Mouse (Mus musculus): ENCODE data around the gene Slc25a44. TPM values are rescaled to one million over a fixed set of nuclear protein-coding genes. Genes with fewer than 3 reads are reported as not detected.
A peak's percentile ranks its signal among the peaks of the same experiment; 100 is the strongest.

The Slc25a44 gene
- total RNA-seq (2014; fragmentation: Nextera tagmentation) (28.0 and 30.2 TPM in 2 replicates), total RNA-seq (2017) (18.9 and 31.7 TPM in 2 replicates)

GRCm38 (mm10) chr3:88424605-88425329 lies at the start of gene Slc25a44:
Gene Slc25a44, minus strand, starts transcription at chr3:88425139.
- peak; percentile 92 for ATAC-seq (replicated peaks; ENCODE audit: low FRiP score, low TSS enrichment, poor library complexity, severe bottlenecking)

GRCm38 (mm10) chr3:88473571-88473970 lies 48.6 kb upstream of the Slc25a44 start:
- ATAC-seq (replicated peaks; ENCODE audit: low FRiP score, low TSS enrichment, poor library complexity, severe bottlenecking): no peak

GRCm38 (mm10) chr3:88473020-88473419 lies 48.1 kb upstream of the Slc25a44 start:
- no peak for ATAC-seq (replicated peaks; ENCODE audit: low FRiP score, low TSS enrichment, poor library complexity, severe bottlenecking)

DNA sequence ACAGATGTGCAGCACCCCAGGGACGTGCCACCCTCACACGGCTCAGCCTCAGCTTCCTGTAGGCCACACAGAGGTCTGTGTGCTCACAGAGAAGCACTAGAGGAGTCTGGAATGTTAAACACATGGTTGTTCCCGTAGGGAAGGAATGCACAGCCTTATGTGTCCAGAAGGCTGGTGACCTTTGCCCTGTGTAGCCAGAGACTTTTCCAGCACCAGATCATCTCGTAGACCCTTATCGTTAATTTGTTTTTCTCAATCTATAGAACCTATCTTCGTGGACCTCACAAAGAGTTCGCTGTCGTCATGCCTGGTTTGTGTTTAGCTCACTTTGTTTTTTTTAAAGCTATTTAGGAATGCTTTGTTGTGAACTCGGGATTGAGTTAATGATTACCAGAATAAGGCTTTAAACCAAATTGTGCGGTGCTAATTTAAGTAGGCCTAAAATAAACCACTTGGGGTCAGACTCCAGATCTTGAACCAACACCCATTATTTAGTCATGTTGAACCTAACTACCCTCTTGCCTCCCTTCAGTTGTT lies 46.1 kb upstream of the Slc25a44 start:
- no peak for ATAC-seq (replicated peaks; ENCODE audit: low FRiP score, low TSS enrichment, poor library complexity, severe bottlenecking)

DNA sequence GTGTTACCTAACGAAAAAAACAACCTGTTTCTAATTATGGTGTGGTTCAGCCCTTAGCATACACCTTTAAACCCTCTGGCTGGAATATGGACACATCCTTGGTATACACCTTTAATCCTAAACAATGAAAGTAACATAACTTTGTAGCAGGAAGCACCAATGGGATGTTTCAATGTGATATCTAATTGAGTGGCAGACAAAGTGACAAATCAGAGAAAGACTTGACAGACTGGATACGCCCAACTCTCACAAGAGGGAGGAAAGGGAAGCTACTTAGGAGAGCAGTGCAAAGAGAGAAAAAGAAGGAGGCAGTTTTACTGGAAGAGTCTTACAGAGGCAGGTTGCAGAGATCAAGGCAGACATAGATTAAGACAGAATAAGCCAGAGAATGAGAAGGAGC lies 44.5 kb upstream of the Slc25a44 start:
- no peak for ATAC-seq (replicated peaks; ENCODE audit: low FRiP score, low TSS enrichment, poor library complexity, severe bottlenecking)

GRCm38 (mm10) chr3:88467116-88467824 lies 42.3 kb upstream of the Slc25a44 start:
- peak; percentile 94 for ATAC-seq (replicated peaks; ENCODE audit: low FRiP score, low TSS enrichment, poor library complexity, severe bottlenecking)

- no peak for ATAC-seq (replicated peaks; ENCODE audit: low FRiP score, low TSS enrichment, poor library complexity, severe bottlenecking)
These were observed 40.2 kb upstream of the Slc25a44 start for GRCm38 (mm10) chr3:88465127-88465526.

GRCm38 (mm10) chr3:88464425-88464824 lies 39.5 kb upstream of the Slc25a44 start:
- no peak for ATAC-seq (replicated peaks; ENCODE audit: low FRiP score, low TSS enrichment, poor library complexity, severe bottlenecking)

DNA sequence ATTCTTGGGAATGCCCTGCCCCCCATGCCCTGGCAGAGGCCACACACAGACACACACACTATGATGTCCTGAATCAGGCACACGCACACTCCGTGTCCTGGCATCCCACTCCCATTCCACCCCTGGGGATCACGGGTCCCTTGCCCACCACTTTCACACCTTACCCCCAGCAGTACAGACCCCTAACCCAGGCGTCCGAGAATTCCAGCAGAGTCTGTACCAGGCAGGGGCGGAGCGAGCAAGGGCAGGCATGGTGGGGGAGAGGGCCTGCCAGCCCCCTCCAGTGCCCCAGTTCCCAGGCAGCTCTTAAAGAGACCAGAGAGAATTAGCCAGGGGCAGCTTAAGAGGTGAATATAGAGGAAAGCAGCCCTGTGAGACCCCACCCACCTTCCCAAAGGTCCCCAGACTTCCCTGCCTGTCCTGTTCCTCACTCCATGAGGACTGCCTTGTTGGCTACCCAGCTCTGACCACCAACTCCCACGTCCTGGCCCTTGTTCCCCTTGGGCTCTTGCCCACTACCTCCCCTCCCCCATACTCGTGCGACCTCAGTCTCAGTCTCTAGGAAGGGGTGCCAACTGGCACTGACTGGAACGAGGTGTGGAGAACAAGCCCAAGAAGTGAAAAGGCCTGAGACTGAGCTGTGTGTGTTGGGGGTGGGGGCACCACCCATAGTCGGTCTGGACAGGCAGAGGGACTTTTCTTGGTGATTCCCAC lies 36.2 kb upstream of the Slc25a44 start, which contains the start of gene Sema4a:
Gene Sema4a, minus strand, starts transcription at position 200 of the 714 bp plus-strand sequence.
- no peak for ATAC-seq (replicated peaks; ENCODE audit: low FRiP score, low TSS enrichment, poor library complexity, severe bottlenecking)

DNA sequence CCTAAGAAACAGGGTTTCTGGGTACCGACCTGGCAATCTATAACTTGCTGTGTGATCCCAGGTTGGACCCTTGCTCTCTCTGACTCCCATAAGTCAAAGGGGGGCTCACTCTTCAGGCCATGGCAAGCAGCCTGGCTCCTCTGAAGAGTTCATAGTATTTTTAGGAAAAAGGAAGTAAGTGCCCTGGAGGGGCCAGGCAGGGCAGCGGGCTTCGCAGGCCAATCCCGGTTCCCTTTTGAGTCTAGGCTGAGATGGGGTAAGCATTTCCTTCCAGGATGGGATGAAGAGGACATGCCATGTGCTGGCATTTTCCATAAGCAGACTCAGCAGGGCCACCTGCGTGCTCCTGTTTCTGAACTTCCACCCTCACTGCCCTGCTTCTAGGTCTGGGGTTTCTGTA lies 35.1 kb upstream of the Slc25a44 start:
- ATAC-seq (replicated peaks; ENCODE audit: low FRiP score, low TSS enrichment, poor library complexity, severe bottlenecking): no peak

DNA sequence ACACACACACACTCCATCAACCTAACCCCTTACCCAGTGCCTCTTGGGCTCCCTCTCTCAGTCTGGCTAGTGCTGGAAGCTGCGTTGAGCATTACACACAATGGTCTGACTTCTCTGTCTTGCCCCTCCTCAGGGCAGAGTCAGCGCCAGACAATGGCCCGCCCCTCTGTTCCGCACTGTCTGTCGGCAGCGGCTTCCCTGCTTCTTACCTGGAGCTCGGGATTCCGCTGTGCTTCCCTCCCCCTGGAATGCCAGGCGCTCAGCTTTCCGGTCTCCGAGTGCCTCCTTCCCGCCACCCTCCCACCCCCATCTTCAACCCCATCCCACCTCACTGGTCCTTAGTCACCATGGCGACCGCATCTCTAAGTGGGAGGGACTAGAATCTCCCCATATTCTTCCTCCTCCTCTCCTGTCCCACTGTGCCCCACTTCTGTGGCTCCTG lies 33.9 kb upstream of the Slc25a44 start:
- ATAC-seq (replicated peaks; ENCODE audit: low FRiP score, low TSS enrichment, poor library complexity, severe bottlenecking): no peak

- ATAC-seq (replicated peaks; ENCODE audit: low FRiP score, low TSS enrichment, poor library complexity, severe bottlenecking): no peak
These were observed 32.0 kb upstream of the Slc25a44 start for GRCm38 (mm10) chr3:88456746-88457532.

DNA sequence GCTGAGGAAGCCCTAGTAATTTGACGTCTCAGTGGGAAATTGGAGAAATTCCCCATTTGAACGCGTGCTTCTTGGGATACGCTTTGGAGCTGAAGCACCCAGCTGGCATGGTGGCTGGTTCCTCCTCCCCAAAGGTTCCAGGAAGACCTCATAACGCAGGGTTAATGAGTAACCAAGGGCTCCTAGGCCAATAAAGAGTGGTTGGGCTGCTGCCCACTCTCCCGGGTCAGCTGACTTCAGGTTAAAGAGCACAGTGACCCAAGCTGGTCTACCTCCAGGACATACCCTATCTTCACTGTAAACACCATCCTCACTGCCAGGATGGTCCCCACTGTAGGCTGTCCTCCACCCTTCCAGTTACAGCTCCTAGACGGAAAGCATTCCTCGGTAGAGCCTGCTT lies 31.4 kb upstream of the Slc25a44 start:
- ATAC-seq (replicated peaks; ENCODE audit: low FRiP score, low TSS enrichment, poor library complexity, severe bottlenecking): no peak

DNA sequence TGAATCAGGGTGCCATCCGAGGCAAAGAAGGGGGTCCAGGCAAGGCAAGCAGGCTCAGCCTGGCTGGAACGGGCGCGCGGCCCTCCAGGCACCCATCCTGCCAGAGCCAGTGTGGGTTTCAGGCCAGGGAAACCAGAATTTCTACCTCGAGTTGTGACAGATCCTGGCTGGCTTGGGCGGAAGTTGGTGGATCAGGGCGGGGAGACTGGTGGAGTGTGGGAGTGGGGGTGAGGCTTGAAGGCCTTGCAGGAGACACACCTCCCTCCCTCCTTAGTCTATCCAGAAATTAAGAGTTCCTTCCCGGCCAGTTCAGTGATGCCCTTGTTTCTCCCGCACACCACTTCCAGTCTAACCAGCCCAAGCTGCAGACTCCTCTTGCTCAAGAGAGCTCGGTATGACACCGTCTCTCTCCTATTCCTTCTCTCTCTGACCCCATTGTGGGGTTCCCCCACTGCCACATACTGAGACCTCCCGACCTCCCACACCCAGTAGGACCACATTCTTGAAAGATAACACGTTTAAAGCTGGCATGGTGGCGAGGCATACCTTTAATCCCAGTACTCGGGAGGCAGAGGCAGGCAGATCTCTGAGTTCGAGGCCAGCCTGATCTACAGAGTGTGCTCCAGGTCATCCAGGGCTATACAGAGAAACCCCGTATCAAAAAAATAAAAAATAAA lies 30.8 kb upstream of the Slc25a44 start:
- ATAC-seq (replicated peaks; ENCODE audit: low FRiP score, low TSS enrichment, poor library complexity, severe bottlenecking): no peak

DNA sequence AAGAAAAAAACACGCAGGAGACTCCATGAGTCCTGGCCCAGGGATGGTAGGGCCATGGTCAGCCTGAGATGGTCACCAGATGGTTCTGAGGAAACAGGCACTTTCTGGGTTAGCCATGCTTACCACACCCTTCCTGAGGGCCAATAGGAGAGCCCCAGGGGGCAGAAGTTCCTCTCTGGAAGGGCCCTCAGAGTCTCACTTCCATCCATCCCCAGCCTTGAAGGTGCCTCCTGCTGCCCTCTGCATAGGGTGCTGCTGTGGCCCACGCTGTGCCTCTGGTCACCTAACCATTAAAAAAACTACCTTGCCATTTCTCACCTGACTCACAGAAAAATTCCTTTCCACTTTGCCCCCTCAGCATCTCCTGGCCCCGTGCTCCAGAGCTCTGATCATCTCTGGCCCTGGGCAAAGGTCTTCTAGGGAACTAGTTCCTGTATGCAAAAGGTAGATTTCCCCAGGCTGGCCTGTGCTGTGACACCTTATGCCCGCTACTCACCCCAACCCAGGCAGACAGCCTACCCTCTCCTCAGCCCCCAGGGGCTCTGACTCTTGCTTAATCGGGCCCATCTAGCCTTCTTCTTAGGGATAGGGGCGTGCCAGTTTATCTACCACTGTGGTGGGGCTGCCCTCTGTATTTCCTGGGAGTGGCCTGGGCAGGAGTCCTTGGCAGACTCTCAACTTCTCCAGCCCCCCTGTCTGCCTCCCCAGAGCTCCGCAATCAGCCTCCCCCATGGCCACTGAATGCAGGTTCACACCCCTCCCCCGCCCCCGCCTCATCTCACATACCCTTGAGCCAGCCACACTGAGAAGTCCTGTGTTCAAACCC lies 30.0 kb upstream of the Slc25a44 start:
- peak; percentile 35 for ATAC-seq (replicated peaks; ENCODE audit: low FRiP score, low TSS enrichment, poor library complexity, severe bottlenecking)

- ATAC-seq (replicated peaks; ENCODE audit: low FRiP score, low TSS enrichment, poor library complexity, severe bottlenecking): no peak
These were observed 29.0 kb upstream of the Slc25a44 start for GRCm38 (mm10) chr3:88453986-88454385.

DNA sequence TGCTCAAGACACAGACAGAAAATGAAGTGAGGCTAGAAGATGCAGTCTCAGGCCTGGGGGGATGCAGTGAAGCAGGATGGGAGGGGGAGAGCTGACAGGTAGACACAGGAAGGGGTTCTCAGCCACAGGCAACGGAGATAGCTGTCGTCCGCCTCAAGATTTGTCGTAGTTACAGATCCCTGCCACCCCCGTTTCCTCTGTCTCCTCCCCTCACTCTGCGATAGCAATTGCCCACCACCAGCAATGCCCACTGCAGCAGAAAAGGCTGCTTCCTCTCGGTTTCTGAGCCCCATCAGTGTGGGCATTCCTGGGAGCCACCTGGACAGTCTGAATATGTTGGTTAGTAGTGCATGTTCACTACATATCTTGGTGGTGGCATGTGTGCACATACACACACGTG lies 28.4 kb upstream of the Slc25a44 start:
- ATAC-seq (replicated peaks; ENCODE audit: low FRiP score, low TSS enrichment, poor library complexity, severe bottlenecking): no peak

- no peak for ATAC-seq (replicated peaks; ENCODE audit: low FRiP score, low TSS enrichment, poor library complexity, severe bottlenecking)
These were observed 27.8 kb upstream of the Slc25a44 start for GRCm38 (mm10) chr3:88452716-88453115.

Measured in megakaryocyte-erythroid progenitor cell, adult 5-6 weeks (primary cell).